ENCODE assay signal across 14 mouse cellular contexts in genomic region chr17:53874433-53874832, GRCm38 (mm10). TPM values are rescaled to one million over a fixed set of nuclear protein-coding genes. Genes with fewer than 3 reads are reported as not detected.
DNase-seq lines count a peak whose midpoint lies in the region.
"Had no signal": no experiment of that assay in that cellular context is flagged by ENCODE, and none has a peak within 500 bp of the region (broad histone marks: within the 10 kb centered on the region; RNA-seq: fewer than 3 reads in every experiment).

No protein-coding gene starts in this region.

- intact Hi-C loops in left cerebral cortex, postnatal 4 days (cut with DNase I), result no loop called here
- intact Hi-C loops in left cerebral cortex, postnatal 14 days (cut with DNase I), result no loop called here
- intact Hi-C loops in heart, postnatal 36 days (cut with DNase I), result no loop called here

- DNase-seq in left cerebral cortex, postnatal 4 days, result peak; percentile 2
- no peak for DNase-seq in left cerebral cortex, postnatal 14 days (ENCODE audit: low spot score in 2 of 2)
- peak; percentile 24 for DNase-seq in adipocyte (ENCODE audit: low spot score)
- DNase-seq in kidney, adult 8-10 months, result peak; percentile 83 to 86
- DNase-seq in kidney, postnatal 4 days, result peak; percentile 23 to 50
- DNase-seq in layer of hippocampus, postnatal 25 days (ENCODE audit: extremely low spot score in 1 of 2, low spot score in 1 of 2), result no peak
- no peak for DNase-seq in right cerebral cortex, postnatal 10 days (ENCODE audit: low spot score in 2 of 2)
- DNase-seq in heart, postnatal 36 days, result no peak
- DNase-seq: lung, postnatal 14 days; right cerebral cortex, postnatal 25 days; thymus, postnatal 14 days had no signal

RNA-seq across cellular contexts. Expression of gene Sult1c2, which starts 28.3 kb away (rescaled TPM):
- not detected for total RNA-seq in left cerebral cortex, postnatal 4 days (2021)
- not detected for total RNA-seq in left cerebral cortex, postnatal 14 days (2021)
- total RNA-seq in layer of hippocampus, postnatal 25 days (2021), result not detected
- not detected for total RNA-seq in heart, postnatal 36 days (2021)
- total RNA-seq: gastrocnemius, adult 18-20 months; hematopoietic stem cell, adult 5-6 weeks; MEL had no signal

Comparison
In these comparisons a context has a peak if more than half of its experiments do, and no peak if none do; other contexts are left out.
1. DNase-seq: peak in left cerebral cortex, postnatal 4 days (single experiment), adipocyte (single experiment), kidney, adult 8-10 months (2 of 2) and kidney, postnatal 4 days (2 of 2); none in left cerebral cortex, postnatal 14 days (0 of 2), layer of hippocampus, postnatal 25 days (0 of 2), right cerebral cortex, postnatal 10 days (0 of 2) and heart, postnatal 36 days (0 of 2).